Mouse (Mus musculus): ENCODE results near the gene Cyp4f18. TPM values are rescaled to one million over a fixed set of nuclear protein-coding genes. Genes with fewer than 3 reads are reported as not detected.

The Cyp4f18 gene
- polyA plus RNA-seq, 1 experiment from 2014 or later: 3.8 TPM

- Histone ChIP-seq H3K4me3 (replicated peaks; ENCODE audit: low read length) (peak within 1 kb of the TSS; percentile 71), H3K9me3 (replicated peaks; ENCODE audit: control insufficient read depth, low read length) (no peaks in the 10 kb centered on the region; the same call in 1 of the 2 replicates), H3K4me1 (ENCODE audit: control insufficient read depth, insufficient read depth, low read length) (peaks cover 8% of the 10 kb centered on the region), H3K9ac (ENCODE audit: low read length) (peak within 1 kb of the TSS; percentile 89), H3K36me3 (ENCODE audit: control insufficient read depth, insufficient read depth, low read length) (peaks cover 6% of the 10 kb centered on the region; the same call in 1 of the 2 replicates), H3K27me3 (ENCODE audit: control insufficient read depth, insufficient read depth, low read length) (no peaks in the 10 kb centered on the region), H3K27ac (ENCODE audit: low read length) (peak within 1 kb of the TSS; percentile 84), H3K4me2 (ENCODE audit: low read depth, low read length) (peak within 1 kb of the TSS; percentile 69)
- peak; percentile 100 for ATAC-seq (ENCODE audit: insufficient read depth, low FRiP score)
- WGBS: 3% methylated on average over 34 of the region's 34 CpGs
Observed at GRCm38 (mm10) chr8:71950482-71951221, 58.8 kb downstream of the Cyp4f18 start, which contains the start of gene Zfp961. Zfp961 (plus strand) TSS chr8:71951038.

GRCm38 (mm10) chr8:71948624-71949023 is 60.8 kb downstream of the Cyp4f18 start:
- no peaks in the 10 kb centered on the region for H3K27me3 ChIP-seq (ENCODE audit: control insufficient read depth, insufficient read depth, low read length)
- WGBS: 88% methylated on average over 5 of the region's 5 CpGs
- H3K36me3 ChIP-seq (ENCODE audit: control insufficient read depth, insufficient read depth, low read length): no peaks in the 10 kb centered on the region
- H3K9ac ChIP-seq (ENCODE audit: low read length): no peak overlapping the region
- H3K27ac ChIP-seq (ENCODE audit: low read length): no peak overlapping the region
- H3K4me3 ChIP-seq (replicated peaks; ENCODE audit: low read length): no peak overlapping the region
- H3K4me1 ChIP-seq (ENCODE audit: control insufficient read depth, insufficient read depth, low read length): peaks cover 8% of the 10 kb centered on the region
- no peaks in the 10 kb centered on the region for H3K9me3 ChIP-seq (replicated peaks; ENCODE audit: control insufficient read depth, low read length)
- no peak for ATAC-seq (ENCODE audit: insufficient read depth, low FRiP score)
- no peak overlapping the region for H3K4me2 ChIP-seq (ENCODE audit: low read depth, low read length)

DNA sequence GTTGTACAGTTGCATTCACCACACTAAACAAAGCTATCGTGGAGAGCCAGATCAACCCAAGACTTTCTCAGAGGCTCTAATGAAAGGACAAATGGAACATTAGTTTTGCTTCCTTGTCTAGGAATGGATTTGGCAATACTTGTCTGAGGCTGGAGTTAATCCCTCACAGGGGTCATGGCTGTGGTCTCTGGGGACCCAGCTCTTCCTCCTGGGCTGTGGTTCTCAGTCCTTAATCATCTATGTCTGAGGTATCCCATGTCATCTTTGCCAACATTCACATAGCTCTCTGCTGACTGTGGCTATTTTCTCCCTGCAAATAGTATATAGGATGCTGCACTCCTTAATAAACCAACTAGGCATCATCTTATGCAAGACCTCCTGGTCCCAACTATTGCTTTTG is 67.7 kb downstream of the Cyp4f18 start:
- no peak overlapping the region for H3K27ac ChIP-seq (ENCODE audit: low read length)
- H3K36me3 ChIP-seq (ENCODE audit: control insufficient read depth, insufficient read depth, low read length): no peaks in the 10 kb centered on the region
- ATAC-seq (ENCODE audit: insufficient read depth, low FRiP score): no peak
- WGBS: 76% methylated on average over 1 of the region's 1 CpGs
- no peak overlapping the region for H3K4me2 ChIP-seq (ENCODE audit: low read depth, low read length)
- H3K27me3 ChIP-seq (ENCODE audit: control insufficient read depth, insufficient read depth, low read length): no peaks in the 10 kb centered on the region
- no peak overlapping the region for H3K9ac ChIP-seq (ENCODE audit: low read length)
- no peak overlapping the region for H3K4me3 ChIP-seq (replicated peaks; ENCODE audit: low read length)
- H3K4me1 ChIP-seq (ENCODE audit: control insufficient read depth, insufficient read depth, low read length): no peaks in the 10 kb centered on the region
- no peaks in the 10 kb centered on the region for H3K9me3 ChIP-seq (replicated peaks; ENCODE audit: control insufficient read depth, low read length)

DNA sequence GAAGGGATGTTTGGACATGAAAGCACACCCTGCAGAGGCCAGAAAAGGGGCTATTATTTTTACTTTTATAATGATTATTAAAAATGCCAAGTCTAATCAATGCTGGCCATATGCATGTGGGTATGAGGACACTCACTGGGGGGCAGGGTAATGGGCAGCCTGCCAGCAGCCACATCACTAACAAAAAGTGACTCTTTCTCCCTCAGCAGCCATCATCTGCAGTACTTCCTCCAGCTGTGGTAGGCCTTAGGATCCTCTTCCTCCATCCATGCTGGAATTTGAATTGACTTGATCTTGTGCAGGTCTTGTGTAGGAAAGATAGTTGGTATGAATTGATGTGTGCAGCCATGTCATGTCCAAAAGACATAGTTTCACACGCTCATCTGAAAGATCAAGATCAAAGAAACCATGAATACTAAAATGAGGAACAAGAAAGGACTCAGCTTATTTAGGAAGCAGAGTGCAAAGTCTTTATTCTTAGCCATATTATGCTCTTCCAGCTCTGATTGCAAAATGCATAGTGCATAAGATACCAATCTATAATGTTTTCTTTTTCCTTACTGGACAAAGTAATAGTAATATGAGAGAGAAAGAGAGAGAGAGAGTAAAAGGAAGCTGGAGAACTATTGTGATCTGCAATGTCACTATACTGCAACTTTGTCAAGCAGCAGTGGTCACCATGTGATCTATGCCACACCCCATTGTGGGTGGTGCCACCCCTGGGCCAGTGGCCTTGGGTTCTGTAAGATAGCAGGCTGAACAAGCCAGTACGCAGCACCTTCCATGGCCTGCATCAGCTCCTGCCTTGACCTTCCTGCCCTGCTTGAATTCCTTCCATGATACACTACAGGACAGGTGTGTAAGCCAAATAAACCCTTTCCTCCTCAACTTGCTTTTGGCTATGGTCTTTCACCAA is 68.9 kb downstream of the Cyp4f18 start:
- 57% methylated on average over 2 of the region's 2 CpGs for WGBS
- no peaks in the 10 kb centered on the region for H3K27me3 ChIP-seq (ENCODE audit: control insufficient read depth, insufficient read depth, low read length)
- H3K27ac ChIP-seq (ENCODE audit: low read length): no peak overlapping the region
- H3K9ac ChIP-seq (ENCODE audit: low read length): no peak overlapping the region
- H3K4me1 ChIP-seq (ENCODE audit: control insufficient read depth, insufficient read depth, low read length): no peaks in the 10 kb centered on the region
- no peak overlapping the region for H3K4me3 ChIP-seq (replicated peaks; ENCODE audit: low read length)
- H3K4me2 ChIP-seq (ENCODE audit: low read depth, low read length): no peak overlapping the region
- no peaks in the 10 kb centered on the region for H3K36me3 ChIP-seq (ENCODE audit: control insufficient read depth, insufficient read depth, low read length)
- H3K9me3 ChIP-seq (replicated peaks; ENCODE audit: control insufficient read depth, low read length): no peaks in the 10 kb centered on the region
- no peak for ATAC-seq (ENCODE audit: insufficient read depth, low FRiP score)

Other genes with a start within 250 kb of the Cyp4f18 start
- gene Zfp709, start 127.6 kb downstream of the Cyp4f18 start, polyA plus RNA-seq (2015; fragmentation: Nextera tagmentation; extraction: Ambion mirVana): 5.1 and 6.6 TPM in 2 replicates
- 3.6 and 4.5 TPM in 2 replicates for gene Zfp882, start 101.0 kb downstream of the Cyp4f18 start, polyA plus RNA-seq (2015; fragmentation: Nextera tagmentation; extraction: Ambion mirVana)
- gene Zfp617, start 101.0 kb downstream of the Cyp4f18 start, polyA plus RNA-seq (2015; fragmentation: Nextera tagmentation; extraction: Ambion mirVana): 20.8 and 24.5 TPM in 2 replicates
- gene Zfp961, start 58.6 kb downstream of the Cyp4f18 start, polyA plus RNA-seq (2015; fragmentation: Nextera tagmentation; extraction: Ambion mirVana): 20.0 and 22.2 TPM in 2 replicates
- gene Olfr372, start 31.6 kb upstream of the Cyp4f18 start, polyA plus RNA-seq (2015; fragmentation: Nextera tagmentation; extraction: Ambion mirVana): not detected in 2 replicates
- 0.03 TPM in 1 of 2 replicates, not detected in the other for gene Olfr373, start 73.6 kb upstream of the Cyp4f18 start, polyA plus RNA-seq (2015; fragmentation: Nextera tagmentation; extraction: Ambion mirVana)
- gene Olfr374, start 97.4 kb upstream of the Cyp4f18 start, polyA plus RNA-seq (2015; fragmentation: Nextera tagmentation; extraction: Ambion mirVana): 0.06 TPM in 1 of 2 replicates, not detected in the other
- 617 and 647 TPM in 2 replicates for gene Tpm4, start 125.3 kb upstream of the Cyp4f18 start, polyA plus RNA-seq (2015; fragmentation: Nextera tagmentation; extraction: Ambion mirVana)
- gene Rab8a, start 151.6 kb upstream of the Cyp4f18 start, polyA plus RNA-seq (2015; fragmentation: Nextera tagmentation; extraction: Ambion mirVana): 127 and 155 TPM in 2 replicates
- gene Hsh2d, start 180.0 kb upstream of the Cyp4f18 start, polyA plus RNA-seq (2015; fragmentation: Nextera tagmentation; extraction: Ambion mirVana): 1.4 and 2.0 TPM in 2 replicates
- gene Cib3, start 203.2 kb upstream of the Cyp4f18 start, polyA plus RNA-seq (2015; fragmentation: Nextera tagmentation; extraction: Ambion mirVana): not detected in 2 replicates
- not detected in 2 replicates for gene Gm11034, start 204.0 kb upstream of the Cyp4f18 start, polyA plus RNA-seq (2015; fragmentation: Nextera tagmentation; extraction: Ambion mirVana)
- gene Fam32a, start 210.1 kb upstream of the Cyp4f18 start, polyA plus RNA-seq (2015; fragmentation: Nextera tagmentation; extraction: Ambion mirVana): 72.7 and 73.7 TPM in 2 replicates
- 90.3 and 97.1 TPM in 2 replicates for gene Ap1m1, start 230.4 kb upstream of the Cyp4f18 start, polyA plus RNA-seq (2015; fragmentation: Nextera tagmentation; extraction: Ambion mirVana)